Mouse (Mus musculus): ENCODE results near the gene Ccrl2. TPM values are rescaled to one million over a fixed set of nuclear protein-coding genes. Genes with fewer than 3 reads are reported as not detected.

The Ccrl2 gene
- total and polyA plus RNA-seq, 2 experiments, result 1.8 to 3.2 TPM

- no peak overlapping the region for H3K9ac ChIP-seq (ENCODE audit: low read depth, low read length)
- DNase-seq (ENCODE audit: extremely low read depth, low read depth, low spot score), result no peak
- no peaks in the 10 kb centered on the region for H3K36me3 ChIP-seq (ENCODE audit: control insufficient read depth, insufficient read depth, low read length)
- no peak overlapping the region for H3K4me3 ChIP-seq (ENCODE audit: insufficient read depth, low read depth, low read length)
- no peaks in the 10 kb centered on the region for H3K27me3 ChIP-seq (ENCODE audit: control insufficient read depth, insufficient read depth, low read length)
- H3K27ac ChIP-seq (replicated peaks; ENCODE audit: insufficient read depth, low read depth, low read length), result no peak overlapping the region
- TF ChIP-seq CTCF (IDR thresholded peaks at IDR 0.05; ENCODE audit: low read depth, low read length) (no peak), POLR2A (IDR thresholded peaks at IDR 0.05; ENCODE audit: extremely low read depth, insufficient read depth, low read length) (no peak)
- 94% methylated on average over 2 of the region's 2 CpGs for WGBS
- H3K4me1 ChIP-seq (ENCODE audit: control insufficient read depth, insufficient read depth, low read length), result no peaks in the 10 kb centered on the region
- no peaks in the 10 kb centered on the region for H3K79me2 ChIP-seq (ENCODE audit: control insufficient read depth, insufficient read depth, low read length)
These were observed 50.8 kb downstream of the Ccrl2 start for GRCm38 (mm10) chr9:111006544-111006943.

Other genes with a start within 250 kb of the Ccrl2 start
- gene Prss44, start 243.5 kb downstream of the Ccrl2 start, total RNA-seq (2014; rRNA removed), result not detected in 2 replicates
- gene Prss44, start 243.5 kb downstream of the Ccrl2 start, polyA plus RNA-seq (2012; rRNA removed), result not detected in 2 replicates
- not detected in 2 replicates for gene Prss43, start 230.8 kb downstream of the Ccrl2 start, total RNA-seq (2014; rRNA removed)
- not detected in 2 replicates for gene Prss43, start 230.8 kb downstream of the Ccrl2 start, polyA plus RNA-seq (2012; rRNA removed)
- not detected in 2 replicates for gene Prss45, start 222.9 kb downstream of the Ccrl2 start, total RNA-seq (2014; rRNA removed)
- not detected in 2 replicates for gene Prss45, start 222.9 kb downstream of the Ccrl2 start, polyA plus RNA-seq (2012; rRNA removed)
- gene Prss46, start 213.0 kb downstream of the Ccrl2 start, total RNA-seq (2014; rRNA removed), result not detected in 2 replicates
- not detected in 2 replicates for gene Prss46, start 213.0 kb downstream of the Ccrl2 start, polyA plus RNA-seq (2012; rRNA removed)
- not detected in 2 replicates for gene Prss50, start 199.6 kb downstream of the Ccrl2 start, total RNA-seq (2014; rRNA removed)
- not detected in 2 replicates for gene Prss50, start 199.6 kb downstream of the Ccrl2 start, polyA plus RNA-seq (2012; rRNA removed)
- gene Als2cl, start 177.6 kb downstream of the Ccrl2 start, total RNA-seq (2014; rRNA removed), result 8.0 and 16.8 TPM in 2 replicates
- gene Als2cl, start 177.6 kb downstream of the Ccrl2 start, polyA plus RNA-seq (2012; rRNA removed), result 29.1 and 45.5 TPM in 2 replicates
- gene Tmie, start 177.4 kb downstream of the Ccrl2 start, total RNA-seq (2014; rRNA removed), result 4.4 and 5.5 TPM in 2 replicates
- 13.1 and 20.8 TPM in 2 replicates for gene Tmie, start 177.4 kb downstream of the Ccrl2 start, polyA plus RNA-seq (2012; rRNA removed)
- not detected in 2 replicates for gene Fam240a, start 140.7 kb downstream of the Ccrl2 start, total RNA-seq (2014; rRNA removed)
- not detected in 2 replicates for gene Fam240a, start 140.7 kb downstream of the Ccrl2 start, polyA plus RNA-seq (2012; rRNA removed)
- not detected in 2 replicates for gene Tdgf1, start 111.4 kb downstream of the Ccrl2 start, total RNA-seq (2014; rRNA removed)
- not detected in 2 replicates for gene Tdgf1, start 111.4 kb downstream of the Ccrl2 start, polyA plus RNA-seq (2012; rRNA removed)
- 0.46 TPM in 1 of 2 replicates, not detected in the other for gene Lrrc2, start 106.0 kb downstream of the Ccrl2 start, total RNA-seq (2014; rRNA removed)
- gene Lrrc2, start 106.0 kb downstream of the Ccrl2 start, polyA plus RNA-seq (2012; rRNA removed), result not detected in 2 replicates
- 14.5 and 19.8 TPM in 2 replicates for gene Rtp3, start 66.9 kb downstream of the Ccrl2 start, total RNA-seq (2014; rRNA removed)
- 57.5 and 61.0 TPM in 2 replicates for gene Rtp3, start 66.9 kb downstream of the Ccrl2 start, polyA plus RNA-seq (2012; rRNA removed)
- 0.37 and 0.47 TPM in 2 replicates for gene Ltf, start 38.2 kb downstream of the Ccrl2 start, total RNA-seq (2014; rRNA removed)
- 0.12 and 0.51 TPM in 2 replicates for gene Ltf, start 38.2 kb downstream of the Ccrl2 start, polyA plus RNA-seq (2012; rRNA removed)
- 24.6 and 37.8 TPM in 2 replicates for gene Lrrfip2, start 60.1 kb upstream of the Ccrl2 start, total RNA-seq (2014; rRNA removed)
- gene Lrrfip2, start 60.1 kb upstream of the Ccrl2 start, polyA plus RNA-seq (2012; rRNA removed), result 9.3 and 9.7 TPM in 2 replicates
- 13.9 and 14.2 TPM in 2 replicates for gene Mlh1, start 214.3 kb upstream of the Ccrl2 start, total RNA-seq (2014; rRNA removed)
- 7.2 and 8.8 TPM in 2 replicates for gene Mlh1, start 214.3 kb upstream of the Ccrl2 start, polyA plus RNA-seq (2012; rRNA removed)
- 8.8 and 10.4 TPM in 2 replicates for gene Epm2aip1, start 214.4 kb upstream of the Ccrl2 start, total RNA-seq (2014; rRNA removed)
- gene Epm2aip1, start 214.4 kb upstream of the Ccrl2 start, polyA plus RNA-seq (2012; rRNA removed), result 4.2 and 5.2 TPM in 2 replicates